Mouse (Mus musculus): ENCODE measurements around the gene Tmed2. TPM values are rescaled to one million over a fixed set of nuclear protein-coding genes. Genes with fewer than 3 reads are reported as not detected.
"Not testable (repeated sequence)": the region's sequence is repeated elsewhere in the genome, so short reads cannot be mapped to it uniquely, and the experiment has no call there.

Gene Tmed2
- 490 and 523 TPM in 2 replicates for polyA plus RNA-seq (2014; fragmentation: Nextera tagmentation; extraction: Ambion mirVana)

DNA sequence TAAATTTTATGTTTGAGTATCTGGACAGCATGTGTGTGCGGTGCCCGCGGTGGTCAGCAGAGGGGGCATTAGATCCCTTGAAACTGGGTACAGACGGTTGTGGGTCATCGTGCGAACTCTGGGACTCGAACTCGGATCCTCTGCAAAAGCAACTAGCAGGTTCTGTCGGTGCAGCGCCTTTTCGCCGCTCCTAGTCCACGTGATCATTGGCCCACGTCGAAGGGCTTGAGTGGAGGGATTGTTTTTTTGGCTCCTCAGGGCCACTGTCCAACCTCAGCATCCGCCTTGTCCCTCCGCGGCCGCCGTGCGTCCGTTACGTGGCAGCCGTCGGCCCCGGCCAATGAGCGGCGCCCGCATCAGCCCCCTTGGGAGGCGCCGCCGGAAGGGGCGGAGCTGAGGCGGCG lies at the start of gene Tmed2:
TSS of gene Tmed2 (plus strand) at position 313 of the 404 bp plus-strand sequence.
- Histone ChIP-seq H3K9me3 (ENCODE audit: control insufficient read depth, low read length) (no peaks in the 10 kb centered on the region), H3K4me3 (ENCODE audit: low read depth, low read length) (peak within 1 kb of the TSS; percentile 96), H3K9ac (ENCODE audit: low read length) (peak within 1 kb of the TSS; percentile 86), H3K4me2 (peak within 1 kb of the TSS; percentile 52), H3K27me3 (ENCODE audit: control insufficient read depth, insufficient read depth, low read length) (no peaks in the 10 kb centered on the region), H3K27ac (ENCODE audit: low read depth, low read length) (peak within 1 kb of the TSS; percentile 32; the same call in 1 of the 2 replicates), H3K36me3 (ENCODE audit: control insufficient read depth, insufficient read depth, low read length) (peaks cover 8% of the 10 kb centered on the region; the same call in 1 of the 2 replicates), H3K4me1 (ENCODE audit: control insufficient read depth, insufficient read depth, low read length) (peaks cover 13% of the 10 kb centered on the region)
- DNase-seq (ENCODE audit: low spot score, missing footprints): peak; percentile 99
- WGBS: under 1% methylated on average over 35 of the region's 35 CpGs
- ATAC-seq (ENCODE audit: low FRiP score): peak; percentile 96

DNA sequence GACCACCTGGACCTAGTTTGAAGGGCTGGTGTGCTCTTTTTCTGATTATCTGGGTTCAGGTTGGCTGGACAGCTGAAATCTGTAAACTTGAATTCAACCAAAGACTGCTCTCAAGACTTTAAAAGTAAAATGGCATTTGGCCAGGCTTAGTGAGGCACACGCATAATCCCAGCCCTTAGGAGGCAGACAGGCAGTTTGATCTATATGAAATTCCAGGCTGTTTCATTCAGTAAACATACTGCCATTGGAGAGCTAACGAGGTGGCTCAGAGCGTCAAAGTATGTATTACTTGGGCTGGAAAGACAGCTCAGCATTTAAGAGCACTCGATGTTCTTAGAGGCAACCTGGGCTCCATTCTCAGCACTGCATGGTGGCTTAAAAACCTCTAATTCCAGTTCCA lies 48.8 kb upstream of the Tmed2 start:
- no peaks in the 10 kb centered on the region for H3K4me1 ChIP-seq (ENCODE audit: control insufficient read depth, insufficient read depth, low read length)
- ATAC-seq (ENCODE audit: low FRiP score): no peak
- H3K36me3 ChIP-seq (ENCODE audit: control insufficient read depth, insufficient read depth, low read length): peaks cover 6% of the 10 kb centered on the region
- H3K27me3 ChIP-seq (ENCODE audit: control insufficient read depth, insufficient read depth, low read length): no peaks in the 10 kb centered on the region
- no peak overlapping the region for H3K27ac ChIP-seq (ENCODE audit: low read depth, low read length)
- no peak overlapping the region for H3K4me2 ChIP-seq
- H3K4me3 ChIP-seq (ENCODE audit: low read depth, low read length): no peak overlapping the region
- no peaks in the 10 kb centered on the region for H3K9me3 ChIP-seq (ENCODE audit: control insufficient read depth, low read length)
- 92% methylated on average over 4 of the region's 4 CpGs for WGBS
- no peak for DNase-seq (ENCODE audit: low spot score, missing footprints)
- H3K9ac ChIP-seq (ENCODE audit: low read length): no peak overlapping the region

GRCm38 (mm10) chr5:124492618-124493017 lies 47.9 kb upstream of the Tmed2 start:
- Histone ChIP-seq H3K4me1 (ENCODE audit: control insufficient read depth, insufficient read depth, low read length) (no peaks in the 10 kb centered on the region), H3K9ac (ENCODE audit: low read length) (no peak overlapping the region), H3K27me3 (ENCODE audit: control insufficient read depth, insufficient read depth, low read length) (no peaks in the 10 kb centered on the region), H3K4me3 (ENCODE audit: low read depth, low read length) (no peak overlapping the region), H3K9me3 (ENCODE audit: control insufficient read depth, low read length) (no peaks in the 10 kb centered on the region), H3K36me3 (ENCODE audit: control insufficient read depth, insufficient read depth, low read length) (peaks cover 7% of the 10 kb centered on the region), H3K4me2 (no peak overlapping the region), H3K27ac (ENCODE audit: low read depth, low read length) (no peak overlapping the region)
- ATAC-seq (ENCODE audit: low FRiP score) (no peak), DNase-seq (ENCODE audit: low spot score, missing footprints) (no peak)
- 97% methylated on average over 4 of the region's 4 CpGs for WGBS

DNA sequence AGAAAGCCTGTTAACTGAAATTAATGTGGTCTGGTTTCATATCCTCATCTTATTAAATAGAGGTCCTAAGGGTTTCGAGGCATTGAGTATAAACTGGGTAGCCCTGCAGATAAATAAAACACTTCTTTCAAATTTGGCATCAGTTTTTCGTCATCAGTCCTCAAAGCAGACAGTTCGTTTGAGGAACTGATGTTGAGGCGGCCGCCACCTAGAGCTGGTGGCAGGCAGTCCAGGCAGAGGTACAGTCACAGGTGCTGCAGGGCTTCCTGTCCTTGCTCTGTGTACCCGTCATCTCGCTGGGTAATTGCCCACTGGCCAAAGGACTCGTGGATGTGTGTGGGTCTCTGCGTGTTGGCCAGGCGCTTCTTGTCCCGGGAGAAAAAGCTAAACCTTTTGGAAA lies 47.0 kb upstream of the Tmed2 start:
- Histone ChIP-seq H3K4me3 (ENCODE audit: low read depth, low read length) (no peak overlapping the region), H3K9me3 (ENCODE audit: control insufficient read depth, low read length) (no peaks in the 10 kb centered on the region), H3K4me2 (no peak overlapping the region), H3K36me3 (ENCODE audit: control insufficient read depth, insufficient read depth, low read length) (peaks cover 7% of the 10 kb centered on the region), H3K27ac (ENCODE audit: low read depth, low read length) (no peak overlapping the region), H3K4me1 (ENCODE audit: control insufficient read depth, insufficient read depth, low read length) (no peaks in the 10 kb centered on the region), H3K9ac (ENCODE audit: low read length) (no peak overlapping the region), H3K27me3 (ENCODE audit: control insufficient read depth, insufficient read depth, low read length) (no peaks in the 10 kb centered on the region)
- ATAC-seq (ENCODE audit: low FRiP score): no peak
- no peak for DNase-seq (ENCODE audit: low spot score, missing footprints)
- WGBS: 85% methylated on average over 11 of the region's 11 CpGs

GRCm38 (mm10) chr5:124495547-124495946 lies 44.9 kb upstream of the Tmed2 start:
- H3K9ac ChIP-seq (ENCODE audit: low read length): no peak overlapping the region
- H3K27ac ChIP-seq (ENCODE audit: low read depth, low read length): no peak overlapping the region
- H3K27me3 ChIP-seq (ENCODE audit: control insufficient read depth, insufficient read depth, low read length): no peaks in the 10 kb centered on the region
- no peak overlapping the region for H3K4me3 ChIP-seq (ENCODE audit: low read depth, low read length)
- DNase-seq (ENCODE audit: low spot score, missing footprints): no peak
- H3K36me3 ChIP-seq (ENCODE audit: control insufficient read depth, insufficient read depth, low read length): peaks cover 7% of the 10 kb centered on the region
- H3K9me3 ChIP-seq (ENCODE audit: control insufficient read depth, low read length): no peaks in the 10 kb centered on the region
- peaks cover 4% of the 10 kb centered on the region; the same call in 1 of the 2 replicates for H3K4me1 ChIP-seq (ENCODE audit: control insufficient read depth, insufficient read depth, low read length)
- WGBS: 76% methylated on average over 7 of the region's 7 CpGs
- no peak overlapping the region for H3K4me2 ChIP-seq
- ATAC-seq (ENCODE audit: low FRiP score): no peak

- Histone ChIP-seq H3K27me3 (ENCODE audit: control insufficient read depth, insufficient read depth, low read length) (no peaks in the 10 kb centered on the region), H3K4me2 (no peak overlapping the region), H3K36me3 (ENCODE audit: control insufficient read depth, insufficient read depth, low read length) (peaks cover 7% of the 10 kb centered on the region), H3K27ac (ENCODE audit: low read depth, low read length) (no peak overlapping the region), H3K9me3 (ENCODE audit: control insufficient read depth, low read length) (no peaks in the 10 kb centered on the region), H3K9ac (ENCODE audit: low read length) (no peak overlapping the region), H3K4me1 (ENCODE audit: control insufficient read depth, insufficient read depth, low read length) (peaks cover 4% of the 10 kb centered on the region; the same call in 1 of the 2 replicates), H3K4me3 (ENCODE audit: low read depth, low read length) (no peak overlapping the region)
- 81% methylated on average over 15 of the region's 15 CpGs for WGBS
- no peak for ATAC-seq (ENCODE audit: low FRiP score)
- DNase-seq (ENCODE audit: low spot score, missing footprints): no peak
Observed at GRCm38 (mm10) chr5:124496614-124497514, 43.6 kb upstream of the Tmed2 start.

- Histone ChIP-seq H3K4me3 (ENCODE audit: low read depth, low read length) (no peak overlapping the region), H3K4me2 (no peak overlapping the region), H3K4me1 (ENCODE audit: control insufficient read depth, insufficient read depth, low read length) (peaks cover 4% of the 10 kb centered on the region; the same call in 1 of the 2 replicates), H3K9me3 (ENCODE audit: control insufficient read depth, low read length) (no peaks in the 10 kb centered on the region), H3K36me3 (ENCODE audit: control insufficient read depth, insufficient read depth, low read length) (peaks cover 7% of the 10 kb centered on the region), H3K27ac (ENCODE audit: low read depth, low read length) (no peak overlapping the region), H3K9ac (ENCODE audit: low read length) (no peak overlapping the region), H3K27me3 (ENCODE audit: control insufficient read depth, insufficient read depth, low read length) (no peaks in the 10 kb centered on the region)
- ATAC-seq (ENCODE audit: low FRiP score) (no peak), DNase-seq (ENCODE audit: low spot score, missing footprints) (no peak)
- WGBS: 80% methylated on average over 9 of the region's 9 CpGs
Observed at GRCm38 (mm10) chr5:124498221-124498876, 42.1 kb upstream of the Tmed2 start.

GRCm38 (mm10) chr5:124499001-124499400 lies 41.5 kb upstream of the Tmed2 start:
- ATAC-seq (ENCODE audit: low FRiP score) (no peak), DNase-seq (ENCODE audit: low spot score, missing footprints) (no peak)
- Histone ChIP-seq H3K4me3 (ENCODE audit: low read depth, low read length) (no peak overlapping the region), H3K27ac (ENCODE audit: low read depth, low read length) (no peak overlapping the region), H3K9ac (ENCODE audit: low read length) (no peak overlapping the region), H3K27me3 (ENCODE audit: control insufficient read depth, insufficient read depth, low read length) (no peaks in the 10 kb centered on the region), H3K9me3 (ENCODE audit: control insufficient read depth, low read length) (no peaks in the 10 kb centered on the region), H3K36me3 (ENCODE audit: control insufficient read depth, insufficient read depth, low read length) (peaks cover 7% of the 10 kb centered on the region), H3K4me1 (ENCODE audit: control insufficient read depth, insufficient read depth, low read length) (peaks cover 4% of the 10 kb centered on the region; the same call in 1 of the 2 replicates), H3K4me2 (no peak overlapping the region)
- WGBS: 21% methylated on average over 5 of the region's 5 CpGs

DNA sequence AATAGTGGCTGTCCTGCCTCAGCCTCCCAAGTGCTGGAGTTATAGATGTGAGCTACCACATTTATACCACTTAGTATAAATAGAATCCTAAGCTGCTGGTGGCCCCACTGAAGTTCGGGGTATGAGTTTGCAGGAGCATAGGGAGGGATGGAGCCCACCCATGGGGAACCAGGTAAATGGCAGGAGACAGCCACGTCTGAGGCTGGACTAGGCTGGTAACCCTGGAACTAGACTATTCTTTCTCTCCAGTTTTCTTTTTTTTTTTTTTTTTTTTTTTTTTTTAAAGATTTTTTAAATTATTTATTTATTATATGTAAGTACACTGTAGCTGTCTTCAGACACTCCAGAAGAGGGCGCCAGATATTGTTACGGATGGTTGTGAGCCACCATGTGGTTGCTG lies 40.5 kb upstream of the Tmed2 start:
- WGBS: 79% methylated on average over 2 of the region's 4 CpGs
- not testable (repeated sequence) for H3K9me3 ChIP-seq (ENCODE audit: control insufficient read depth, low read length); H3K36me3 ChIP-seq (ENCODE audit: control insufficient read depth, insufficient read depth, low read length); H3K4me1 ChIP-seq (ENCODE audit: control insufficient read depth, insufficient read depth, low read length); H3K27ac ChIP-seq (ENCODE audit: low read depth, low read length); H3K9ac ChIP-seq (ENCODE audit: low read length); H3K27me3 ChIP-seq (ENCODE audit: control insufficient read depth, insufficient read depth, low read length); ATAC-seq (ENCODE audit: low FRiP score); H3K4me2 ChIP-seq; H3K4me3 ChIP-seq (ENCODE audit: low read depth, low read length); DNase-seq (ENCODE audit: low spot score, missing footprints)

Measured in midbrain, embryonic 11.5 days (tissue).